Mouse (Mus musculus): Measurements from ENCODE around the gene Psap. TPM values are rescaled to one million over a fixed set of nuclear protein-coding genes. Genes with fewer than 3 reads are reported as not detected.
"Not testable (repeated sequence)": the region's sequence is repeated elsewhere in the genome, so short reads cannot be mapped to it uniquely, and the experiment has no call there.

Psap gene
- total and polyA plus RNA-seq, 2 experiments: 227 to 584 TPM

- TF ChIP-seq CTCF (IDR thresholded peaks at IDR 0.05; ENCODE audit: low read depth, low read length) (peak; percentile 72), POLR2A (IDR thresholded peaks at IDR 0.05; ENCODE audit: extremely low read depth, insufficient read depth, low read length) (no peak)
- no peak for DNase-seq (ENCODE audit: extremely low read depth, low read depth, low spot score)
- no peak overlapping the region for H3K9ac ChIP-seq (ENCODE audit: low read depth, low read length)
- no peaks in the 10 kb centered on the region for H3K4me1 ChIP-seq (ENCODE audit: control insufficient read depth, insufficient read depth, low read length)
- no peak overlapping the region for H3K4me3 ChIP-seq (ENCODE audit: insufficient read depth, low read depth, low read length)
- no peaks in the 10 kb centered on the region for H3K27me3 ChIP-seq (ENCODE audit: control insufficient read depth, insufficient read depth, low read length)
- 65% methylated on average over 10 of the region's 10 CpGs for WGBS
- no peaks in the 10 kb centered on the region for H3K36me3 ChIP-seq (ENCODE audit: control insufficient read depth, insufficient read depth, low read length)
- H3K79me2 ChIP-seq (ENCODE audit: control insufficient read depth, insufficient read depth, low read length): no peaks in the 10 kb centered on the region
- no peak overlapping the region for H3K27ac ChIP-seq (replicated peaks; ENCODE audit: insufficient read depth, low read depth, low read length)
These were observed 39.8 kb upstream of the Psap start for GRCm38 (mm10) chr10:60237475-60238154.

GRCm38 (mm10) chr10:60240416-60240815, 37.0 kb upstream of the Psap start:
- TF ChIP-seq CTCF (IDR thresholded peaks at IDR 0.05; ENCODE audit: low read depth, low read length) (no peak), POLR2A (IDR thresholded peaks at IDR 0.05; ENCODE audit: extremely low read depth, insufficient read depth, low read length) (no peak)
- Histone ChIP-seq H3K27me3 (ENCODE audit: control insufficient read depth, insufficient read depth, low read length) (no peaks in the 10 kb centered on the region), H3K79me2 (ENCODE audit: control insufficient read depth, insufficient read depth, low read length) (no peaks in the 10 kb centered on the region), H3K4me1 (ENCODE audit: control insufficient read depth, insufficient read depth, low read length) (no peaks in the 10 kb centered on the region), H3K36me3 (ENCODE audit: control insufficient read depth, insufficient read depth, low read length) (no peaks in the 10 kb centered on the region), H3K4me3 (ENCODE audit: insufficient read depth, low read depth, low read length) (no peak overlapping the region), H3K27ac (replicated peaks; ENCODE audit: insufficient read depth, low read depth, low read length) (no peak overlapping the region), H3K9ac (ENCODE audit: low read depth, low read length) (no peak overlapping the region)
- DNase-seq (ENCODE audit: extremely low read depth, low read depth, low spot score): no peak
- 91% methylated on average over 6 of the region's 6 CpGs for WGBS

GRCm38 (mm10) chr10:60243941-60244340, 33.5 kb upstream of the Psap start:
- Histone ChIP-seq H3K36me3 (ENCODE audit: control insufficient read depth, insufficient read depth, low read length) (no peaks in the 10 kb centered on the region), H3K27me3 (ENCODE audit: control insufficient read depth, insufficient read depth, low read length) (no peaks in the 10 kb centered on the region), H3K4me3 (ENCODE audit: insufficient read depth, low read depth, low read length) (no peak overlapping the region), H3K27ac (replicated peaks; ENCODE audit: insufficient read depth, low read depth, low read length) (no peak overlapping the region), H3K4me1 (ENCODE audit: control insufficient read depth, insufficient read depth, low read length) (no peaks in the 10 kb centered on the region), H3K79me2 (ENCODE audit: control insufficient read depth, insufficient read depth, low read length) (no peaks in the 10 kb centered on the region), H3K9ac (ENCODE audit: low read depth, low read length) (no peak overlapping the region)
- 91% methylated on average over 5 of the region's 5 CpGs for WGBS
- no peak for DNase-seq (ENCODE audit: extremely low read depth, low read depth, low spot score)
- TF ChIP-seq CTCF (IDR thresholded peaks at IDR 0.05; ENCODE audit: low read depth, low read length) (no peak), POLR2A (IDR thresholded peaks at IDR 0.05; ENCODE audit: extremely low read depth, insufficient read depth, low read length) (no peak)

GRCm38 (mm10) chr10:60245041-60245440, 32.4 kb upstream of the Psap start:
- peak; percentile 74 for DNase-seq (ENCODE audit: extremely low read depth, low read depth, low spot score)
- H3K27ac ChIP-seq (replicated peaks; ENCODE audit: insufficient read depth, low read depth, low read length): no peak overlapping the region
- TF ChIP-seq CTCF (IDR thresholded peaks at IDR 0.05; ENCODE audit: low read depth, low read length) (peak; percentile 98), POLR2A (IDR thresholded peaks at IDR 0.05; ENCODE audit: extremely low read depth, insufficient read depth, low read length) (no peak)
- H3K79me2 ChIP-seq (ENCODE audit: control insufficient read depth, insufficient read depth, low read length): no peaks in the 10 kb centered on the region
- no peaks in the 10 kb centered on the region for H3K4me1 ChIP-seq (ENCODE audit: control insufficient read depth, insufficient read depth, low read length)
- H3K4me3 ChIP-seq (ENCODE audit: insufficient read depth, low read depth, low read length): no peak overlapping the region
- no peaks in the 10 kb centered on the region for H3K27me3 ChIP-seq (ENCODE audit: control insufficient read depth, insufficient read depth, low read length)
- no peak overlapping the region for H3K9ac ChIP-seq (ENCODE audit: low read depth, low read length)
- WGBS: 3% methylated on average over 8 of the region's 8 CpGs
- H3K36me3 ChIP-seq (ENCODE audit: control insufficient read depth, insufficient read depth, low read length): no peaks in the 10 kb centered on the region

- Histone ChIP-seq H3K79me2 (ENCODE audit: control insufficient read depth, insufficient read depth, low read length) (no peaks in the 10 kb centered on the region), H3K27me3 (ENCODE audit: control insufficient read depth, insufficient read depth, low read length) (no peaks in the 10 kb centered on the region)
- WGBS: 76% methylated on average over 7 of the region's 7 CpGs
These were observed 31.8 kb upstream of the Psap start for GRCm38 (mm10) chr10:60245635-60246034.

GRCm38 (mm10) chr10:60246519-60246918, 30.9 kb upstream of the Psap start:
- Histone ChIP-seq H3K79me2 (ENCODE audit: control insufficient read depth, insufficient read depth, low read length) (no peaks in the 10 kb centered on the region), H3K36me3 (ENCODE audit: control insufficient read depth, insufficient read depth, low read length) (no peaks in the 10 kb centered on the region), H3K9ac (ENCODE audit: low read depth, low read length) (no peak overlapping the region), H3K4me3 (ENCODE audit: insufficient read depth, low read depth, low read length) (no peak overlapping the region), H3K27me3 (ENCODE audit: control insufficient read depth, insufficient read depth, low read length) (no peaks in the 10 kb centered on the region), H3K4me1 (ENCODE audit: control insufficient read depth, insufficient read depth, low read length) (no peaks in the 10 kb centered on the region), H3K27ac (replicated peaks; ENCODE audit: insufficient read depth, low read depth, low read length) (no peak overlapping the region)
- DNase-seq (ENCODE audit: extremely low read depth, low read depth, low spot score): peak; percentile 38
- TF ChIP-seq POLR2A (IDR thresholded peaks at IDR 0.05; ENCODE audit: extremely low read depth, insufficient read depth, low read length) (no peak), CTCF (IDR thresholded peaks at IDR 0.05; ENCODE audit: low read depth, low read length) (peak; percentile 66)
- 63% methylated on average over 5 of the region's 5 CpGs for WGBS

More at GRCm38 (mm10) chr10:60245635-60246034, 31.8 kb upstream of the Psap start:
- Histone ChIP-seq H3K9ac (ENCODE audit: low read depth, low read length) (no peak overlapping the region), H3K27ac (replicated peaks; ENCODE audit: insufficient read depth, low read depth, low read length) (no peak overlapping the region), H3K4me1 (ENCODE audit: control insufficient read depth, insufficient read depth, low read length) (no peaks in the 10 kb centered on the region), H3K36me3 (ENCODE audit: control insufficient read depth, insufficient read depth, low read length) (no peaks in the 10 kb centered on the region), H3K4me3 (ENCODE audit: insufficient read depth, low read depth, low read length) (no peak overlapping the region)
- TF ChIP-seq CTCF (IDR thresholded peaks at IDR 0.05; ENCODE audit: low read depth, low read length) (no peak), POLR2A (IDR thresholded peaks at IDR 0.05; ENCODE audit: extremely low read depth, insufficient read depth, low read length) (no peak)
- no peak for DNase-seq (ENCODE audit: extremely low read depth, low read depth, low spot score)

- H3K36me3 ChIP-seq (ENCODE audit: control insufficient read depth, insufficient read depth, low read length); H3K4me1 ChIP-seq (ENCODE audit: control insufficient read depth, insufficient read depth, low read length); H3K27me3 ChIP-seq (ENCODE audit: control insufficient read depth, insufficient read depth, low read length); H3K4me3 ChIP-seq (ENCODE audit: insufficient read depth, low read depth, low read length); H3K27ac ChIP-seq (replicated peaks; ENCODE audit: insufficient read depth, low read depth, low read length); H3K79me2 ChIP-seq (ENCODE audit: control insufficient read depth, insufficient read depth, low read length); DNase-seq (ENCODE audit: extremely low read depth, low read depth, low spot score); H3K9ac ChIP-seq (ENCODE audit: low read depth, low read length): not testable (repeated sequence)
- WGBS: 88% methylated on average over 3 of the region's 3 CpGs
These were observed 29.1 kb upstream of the Psap start for GRCm38 (mm10) chr10:60248345-60248744.

Data from liver, adult 2 months (tissue).